Mouse (Mus musculus) spleen, adult 12 weeks (tissue): ENCODE data around the gene Vcl.

ENCODE experiments used
- DNase-seq: peaks from one replicate; pipeline ENCODE4 v3.0.0; 2022; ENCODE audit warnings: low spot score

The Vcl gene

DNA sequence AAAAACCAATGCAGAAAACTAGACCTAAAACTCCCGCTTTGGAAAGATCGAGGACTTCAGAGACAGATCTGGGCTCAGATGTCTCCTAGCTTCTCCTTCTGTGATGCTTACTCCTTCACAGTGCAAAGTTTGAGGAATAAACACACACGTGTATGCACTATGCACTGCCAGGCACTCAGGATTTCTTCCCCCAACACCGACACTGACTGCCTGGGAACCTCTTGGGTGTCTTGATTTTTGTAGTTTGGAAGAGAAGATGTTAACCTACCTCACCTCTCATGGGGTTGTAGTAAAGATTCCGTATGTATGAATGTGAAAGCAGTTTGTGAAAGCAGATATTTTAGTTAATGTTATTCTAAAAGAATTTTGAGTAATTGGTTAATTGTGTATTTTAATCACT is 88.7 kb downstream of the Vcl start:
- DNase-seq: no peak

DNA sequence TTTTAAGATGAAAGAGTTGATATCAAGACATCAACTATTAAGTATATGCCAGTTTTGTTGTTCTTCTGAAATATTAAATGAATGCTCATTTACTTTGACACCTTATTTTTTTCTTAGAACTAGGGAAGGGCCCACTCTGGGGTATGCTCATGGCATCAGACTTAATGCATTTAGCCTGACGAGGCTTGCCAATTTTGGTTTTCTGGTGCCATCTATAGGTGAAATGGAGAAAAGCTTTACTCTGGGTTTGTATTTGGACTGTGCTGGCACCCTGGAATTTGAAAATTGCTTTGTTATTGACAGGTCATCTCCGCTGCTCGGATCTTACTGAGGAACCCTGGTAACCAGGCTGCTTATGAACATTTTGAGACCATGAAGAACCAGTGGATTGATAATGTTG is 89.8 kb downstream of the Vcl start:
- no peak for DNase-seq

- DNase-seq: no peak
These were observed 91.2 kb downstream of the Vcl start for GRCm38 (mm10) chr14:21020435-21020834.

GRCm38 (mm10) chr14:21027542-21027941 is 98.3 kb downstream of the Vcl start:
- DNase-seq: no peak

GRCm38 (mm10) chr14:21029025-21029659 is 99.9 kb downstream of the Vcl start:
- DNase-seq: no peak

DNA sequence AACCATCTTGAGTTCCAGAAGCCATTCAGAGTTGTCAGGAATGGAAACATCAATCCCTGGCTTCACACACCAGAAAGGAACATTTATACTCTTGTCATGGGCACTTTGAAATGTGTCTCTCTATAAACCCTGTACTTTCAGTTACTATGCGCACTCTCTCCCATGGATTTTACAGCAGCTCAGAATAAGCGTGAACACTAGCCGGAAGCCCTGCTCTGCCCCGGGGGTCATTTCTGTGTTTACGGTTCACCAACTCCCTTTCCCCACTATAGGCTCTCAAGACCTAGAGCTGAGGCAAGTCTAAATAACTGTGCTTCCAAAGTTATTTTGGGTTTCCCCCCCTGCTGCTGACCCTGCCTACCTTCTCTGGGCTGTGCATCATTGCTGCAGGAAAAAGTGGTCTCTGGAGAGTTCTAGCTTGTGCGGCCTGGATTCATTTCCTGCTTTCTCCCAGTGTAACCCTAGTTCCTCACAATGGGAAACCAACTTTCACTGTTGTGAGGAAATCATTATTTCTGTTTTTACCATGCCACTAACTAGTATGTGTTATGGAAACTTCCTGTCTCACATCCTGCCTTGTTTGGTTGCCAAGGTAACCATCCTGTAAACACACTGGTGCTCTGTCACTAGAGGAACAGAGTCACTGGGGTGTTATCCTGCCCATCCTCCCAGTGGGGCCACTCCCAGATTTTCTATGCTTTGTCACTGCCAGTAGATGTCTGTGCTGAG is 102.7 kb downstream of the Vcl start:
- peak; percentile 35 for DNase-seq

DNA sequence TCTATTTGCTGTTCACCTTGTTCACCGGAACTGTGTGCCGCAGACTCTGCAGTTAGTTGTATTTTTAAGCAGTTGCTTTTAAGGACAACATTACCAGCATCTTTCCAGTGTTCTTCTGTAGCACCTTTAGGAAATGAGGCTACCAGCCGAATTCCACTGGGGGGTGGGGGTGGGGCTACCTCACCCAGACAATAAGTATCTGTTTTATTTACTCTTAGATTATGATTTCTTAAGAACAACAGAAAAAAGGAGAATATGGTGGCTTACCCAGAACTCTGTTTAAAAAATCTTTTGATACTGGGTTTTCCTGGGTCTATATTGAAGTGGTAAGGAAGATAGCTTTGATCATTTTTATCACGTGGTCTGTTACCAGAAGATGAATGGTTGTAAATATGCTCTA is 105.1 kb downstream of the Vcl start:
- no peak for DNase-seq

GRCm38 (mm10) chr14:21034791-21035190 is 105.6 kb downstream of the Vcl start:
- no peak for DNase-seq

DNA sequence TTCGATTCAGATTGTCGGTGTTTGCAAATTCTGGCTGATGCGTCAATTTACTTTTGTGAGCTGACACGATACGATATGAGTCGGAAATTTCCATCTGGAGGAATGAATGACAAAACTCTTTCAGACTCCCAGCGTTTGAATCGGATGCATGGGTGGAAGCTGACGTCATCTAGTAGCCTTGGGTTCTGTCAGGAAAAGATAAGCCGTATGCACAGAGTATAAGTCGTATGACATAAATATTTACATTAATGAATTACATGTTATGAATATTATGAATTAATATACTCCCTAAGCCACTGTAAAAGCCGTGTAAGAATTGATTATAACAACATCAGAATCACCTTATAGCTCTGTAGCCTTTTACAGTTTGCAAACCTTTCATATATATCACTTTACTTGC is 109.9 kb downstream of the Vcl start:
- DNase-seq: no peak

GRCm38 (mm10) chr14:21039623-21040022 is 110.4 kb downstream of the Vcl start:
- no peak for DNase-seq

- DNase-seq: no peak
These were observed 118.6 kb downstream of the Vcl start for GRCm38 (mm10) chr14:21047840-21048239.

GRCm38 (mm10) chr14:21048879-21049278 is 119.7 kb downstream of the Vcl start:
- DNase-seq: peak; percentile 10

DNA sequence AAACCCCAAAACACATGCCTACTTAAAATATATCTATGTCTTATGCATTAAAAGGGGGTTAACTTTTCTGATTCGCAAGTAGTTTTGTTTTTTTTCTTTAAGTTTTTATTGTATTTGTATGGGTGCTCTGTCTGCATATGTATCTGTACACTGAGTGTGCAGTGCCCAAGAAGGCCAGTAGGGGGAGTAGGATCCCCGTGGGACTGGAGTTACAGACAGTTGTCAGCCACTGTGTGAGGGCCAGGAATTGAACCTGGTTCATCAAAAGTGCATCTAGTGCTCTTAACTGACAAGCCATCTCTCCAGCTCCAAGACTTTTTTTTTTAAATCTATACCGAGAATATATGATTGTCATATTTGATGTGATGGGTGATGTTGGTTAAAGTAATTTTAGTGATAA is 121.5 kb downstream of the Vcl start:
- peak; percentile 46 for DNase-seq

DNA sequence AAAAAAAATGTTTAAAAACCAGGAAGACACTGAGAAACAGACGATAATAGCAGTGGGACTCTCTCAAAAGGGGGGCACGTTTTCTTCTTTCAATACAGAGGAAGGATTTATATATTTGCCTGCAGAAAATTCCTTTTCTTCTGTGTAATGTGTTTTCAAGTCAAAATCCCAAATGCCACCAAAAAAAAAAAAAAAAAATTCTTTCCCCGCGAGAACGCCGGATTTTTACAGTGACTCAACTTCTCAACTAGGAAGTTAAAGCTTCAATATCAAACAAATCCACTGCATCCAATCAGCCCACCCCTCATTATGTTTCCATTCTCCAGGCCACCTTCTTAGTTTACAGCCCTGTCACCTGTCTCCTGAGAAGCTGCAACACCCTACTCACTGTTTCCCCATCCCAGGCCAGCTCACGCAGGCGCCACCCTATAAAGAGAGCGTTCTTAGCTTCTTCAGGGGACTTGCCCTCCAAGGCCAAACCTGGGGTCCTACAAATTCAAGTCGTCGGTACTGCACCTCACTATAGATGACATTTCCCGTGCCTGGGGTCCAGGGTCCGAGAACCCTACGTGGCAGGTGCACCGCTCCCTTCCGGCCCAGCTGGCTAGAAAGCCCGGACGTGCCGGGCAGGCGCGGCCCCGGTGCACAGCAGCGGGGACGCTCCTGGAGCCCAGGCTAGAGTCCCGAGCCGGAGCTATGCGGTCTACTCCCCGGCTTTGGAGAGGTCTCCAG is 122.3 kb downstream of the Vcl start:
- DNase-seq: no peak

GRCm38 (mm10) chr14:21052112-21052780 is 123.0 kb downstream of the Vcl start, which contains the start of the genes Ap3m1 and Adk:
Gene Ap3m1 (minus strand): TSS chr14:21052508.
Gene Adk (plus strand): TSS chr14:21052574.
- peak; percentile 93 for DNase-seq

- no peak for DNase-seq
These were observed 123.6 kb downstream of the Vcl start for GRCm38 (mm10) chr14:21052781-21053130.

- no peak for DNase-seq
These were observed 124.0 kb downstream of the Vcl start for GRCm38 (mm10) chr14:21053151-21053550.

DNA sequence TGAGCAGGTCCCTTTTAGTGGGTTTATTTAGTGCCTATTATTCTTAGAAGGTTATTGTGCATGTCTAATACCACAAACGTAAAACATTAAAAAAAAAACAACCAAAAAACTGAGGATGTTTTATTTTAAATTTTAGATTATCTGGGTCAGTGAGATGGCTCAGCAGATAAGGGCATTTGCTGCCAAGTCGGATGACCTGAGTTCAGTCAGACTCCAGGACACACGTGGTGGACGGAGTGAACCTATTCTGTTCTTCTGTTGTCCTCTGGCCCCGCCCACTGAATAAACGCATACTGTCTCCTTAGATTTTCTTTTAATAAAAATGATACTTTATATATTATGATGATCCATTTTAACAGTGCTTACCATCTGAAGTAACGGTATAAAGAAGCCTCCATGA is 124.4 kb downstream of the Vcl start:
- DNase-seq: no peak

- no peak for DNase-seq
These were observed 129.8 kb downstream of the Vcl start for GRCm38 (mm10) chr14:21058972-21059371.

DNA sequence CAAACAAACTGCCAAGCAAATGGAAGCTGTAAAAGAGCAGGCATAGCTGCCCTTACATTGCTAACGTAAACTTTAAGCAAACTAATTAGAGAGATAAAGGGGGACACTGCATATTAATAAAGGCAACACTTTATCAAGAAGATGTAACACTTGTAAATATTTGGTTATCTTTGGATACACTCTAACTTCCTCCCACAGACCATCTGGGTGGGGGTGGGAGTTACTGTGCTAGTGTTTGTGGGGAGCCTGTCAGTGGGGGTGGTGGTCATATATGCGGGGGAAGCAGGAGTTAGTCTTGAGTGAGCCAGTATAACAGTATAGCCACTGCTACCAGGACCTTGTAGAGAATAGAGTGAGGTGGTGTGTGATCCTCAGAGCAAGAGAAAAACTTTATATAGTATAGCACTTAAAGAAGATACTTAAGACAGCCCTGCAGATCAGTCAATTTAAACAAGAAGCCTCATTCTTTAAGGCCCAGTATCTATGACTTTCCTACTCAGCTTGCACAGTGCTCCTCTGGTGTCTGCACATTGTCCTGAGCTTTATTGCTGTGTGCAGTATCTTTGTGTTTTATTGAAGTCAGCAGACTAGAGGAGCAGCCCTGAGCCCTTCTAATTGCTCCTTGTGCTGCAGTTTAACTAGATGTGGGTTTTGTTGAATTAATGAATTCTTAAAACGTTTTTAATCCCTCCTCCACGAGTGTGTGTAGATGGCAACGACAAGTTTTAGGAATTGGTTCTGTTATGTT is 133.7 kb downstream of the Vcl start:
- no peak for DNase-seq

DNA sequence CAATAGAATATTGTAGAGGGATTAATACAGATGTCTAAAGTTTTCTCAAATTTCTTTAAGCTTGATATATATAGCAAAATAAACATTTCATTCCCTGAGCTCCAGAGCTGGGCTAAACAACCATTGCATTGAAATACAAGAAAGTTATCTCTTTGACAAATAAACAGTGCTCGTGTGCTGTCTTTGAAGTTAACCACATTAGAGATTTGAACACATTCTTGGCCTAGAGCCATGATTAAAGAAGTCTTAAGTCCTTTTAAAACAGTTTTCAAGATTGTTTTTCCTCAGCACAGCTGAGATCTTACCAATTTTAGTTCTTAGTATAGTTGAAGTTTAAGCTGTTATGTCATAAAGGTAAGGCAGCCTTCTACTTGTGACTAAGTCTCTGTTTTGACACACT is 135.1 kb downstream of the Vcl start:
- no peak for DNase-seq
